Mouse (Mus musculus) embryonic facial prominence, embryonic 12.5 days (tissue): ENCODE data around the gene Tmem238l. TPM values are rescaled to one million over a fixed set of nuclear protein-coding genes. Genes with fewer than 3 reads are reported as not detected.

Source experiments
- ATAC-seq: fragments of 200-750 bp; cut with Nextera tagmentation; 2 replicates; pipeline ENCODE4 v1.8.0; 2017; ENCODE audit not compliant: insufficient number of reproducible peaks, insufficient read depth, low FRiP score, low TSS enrichment
- H3K27ac ChIP-seq: fragments of 300-500 bp; sonication (generic); 2 replicates; pipeline ENCODE4 v1.5.1; 2016; ENCODE audit warnings: mild to moderate bottlenecking
- H3K27me3 ChIP-seq: fragments of 300-500 bp; sonication (generic); 2 replicates; pipeline ENCODE4 v1.6.1; 2016; ENCODE audit warnings: mild to moderate bottlenecking, moderate library complexity
- H3K36me3 ChIP-seq: fragments of 300-500 bp; sonication (generic); 2 replicates; pipeline ENCODE4 v1.6.1; 2016; ENCODE audit warnings: mild to moderate bottlenecking
- H3K4me1 ChIP-seq: fragments of 300-500 bp; sonication (generic); 2 replicates; pipeline ENCODE4 v1.6.1; 2016
- H3K4me2 ChIP-seq: fragments of 300-500 bp; sonication (generic); replicated peaks from 2 replicates; pipeline ENCODE4 v1.6.1; 2016; ENCODE audit warnings: mild to moderate bottlenecking, moderate library complexity
- H3K4me3 ChIP-seq: fragments of 300-500 bp; sonication (generic); 2 replicates; pipeline ENCODE4 v1.5.1; 2016; ENCODE audit warnings: mild to moderate bottlenecking
- H3K9ac ChIP-seq: fragments of 300-500 bp; sonication (generic); 2 replicates; pipeline ENCODE4 v1.6.1; 2016; ENCODE audit warnings: mild to moderate bottlenecking, moderate library complexity
- H3K9me3 ChIP-seq: fragments of 300-500 bp; sonication (generic); 2 replicates; pipeline ENCODE4 v1.6.1; 2016; ENCODE audit warnings: mild to moderate bottlenecking, moderate library complexity
- WGBS: fragments of 180-500 bp; shearing (Covaris S2); methylation state at CpG from one replicate; pipeline ENCODE4 v1.1.7; 2016; 5-methylcytosine and 5-hydroxymethylcytosine counted together
- polyA plus RNA-seq: library from polyadenylated mRNA; unstranded; fragments of >200 nt; fragmentation: Nextera tagmentation; extraction: Ambion mirVana; gene quantifications from 2 replicates; pipeline ENCODE4 v1.2.1, GENCODE M21; 2016

Gene Tmem238l
- polyA plus RNA-seq, 1 experiment from 2014 or later = not detected

GRCm38 (mm10) chr11:67007961-67008360, 51.5 kb downstream of the Tmem238l start:
- H3K27ac ChIP-seq = no peak overlapping the region

GRCm38 (mm10) chr11:67008528-67008927, 52.1 kb downstream of the Tmem238l start:
- Histone ChIP-seq H3K9ac (no peak overlapping the region), H3K9me3 (no peaks in the 10 kb centered on the region), H3K36me3 (no peaks in the 10 kb centered on the region), H3K4me2 (no peak overlapping the region), H3K4me1 (peaks cover 16% of the 10 kb centered on the region), H3K27me3 (no peaks in the 10 kb centered on the region), H3K4me3 (no peak overlapping the region), H3K27ac (no peak overlapping the region)
- no peak for ATAC-seq
- 86% methylated on average over 4 of the region's 4 CpGs for WGBS

More at GRCm38 (mm10) chr11:67007961-67008360, 51.5 kb downstream of the Tmem238l start:
- Histone ChIP-seq H3K9ac (no peak overlapping the region), H3K4me3 (no peak overlapping the region), H3K4me2 (no peak overlapping the region), H3K27me3 (no peaks in the 10 kb centered on the region), H3K4me1 (peaks cover 16% of the 10 kb centered on the region), H3K9me3 (no peaks in the 10 kb centered on the region), H3K36me3 (no peaks in the 10 kb centered on the region)
- no peak for ATAC-seq
- 49% methylated on average over 8 of the region's 8 CpGs for WGBS

GRCm38 (mm10) chr11:67010430-67010829, 54.0 kb downstream of the Tmem238l start:
- Histone ChIP-seq H3K36me3 (no peaks in the 10 kb centered on the region), H3K27me3 (no peaks in the 10 kb centered on the region), H3K4me2 (0 out of 2 replicates have a peak overlapping the region, but pooled peaks have one; percentile 4), H3K9ac (no peak overlapping the region), H3K9me3 (no peaks in the 10 kb centered on the region), H3K4me1 (peaks cover 16% of the 10 kb centered on the region), H3K27ac (0 out of 2 replicates have a peak overlapping the region, but pooled peaks have one; percentile 41), H3K4me3 (no peak overlapping the region)
- 4% methylated on average over 8 of the region's 8 CpGs for WGBS
- no peak for ATAC-seq

GRCm38 (mm10) chr11:67011635-67012034, 55.2 kb downstream of the Tmem238l start:
- Histone ChIP-seq H3K4me3 (no peak overlapping the region), H3K27me3 (no peaks in the 10 kb centered on the region), H3K4me1 (peaks cover 16% of the 10 kb centered on the region), H3K27ac (no peak overlapping the region), H3K9me3 (no peaks in the 10 kb centered on the region), H3K36me3 (no peaks in the 10 kb centered on the region), H3K9ac (no peak overlapping the region), H3K4me2 (no peak overlapping the region)
- no peak for ATAC-seq
- 18% methylated on average over 4 of the region's 4 CpGs for WGBS

Other genes starting within 250 kb of the Tmem238l start
- gene Pirt, start 44.7 kb upstream of the Tmem238l start, polyA plus RNA-seq = 8.2 and 10.5 TPM in 2 replicates
- 1.0 and 1.8 TPM in 2 replicates for gene Tmem220, start 68.5 kb downstream of the Tmem238l start, polyA plus RNA-seq
- gene Adprm, start 96.0 kb downstream of the Tmem238l start, polyA plus RNA-seq = 34.8 and 44.2 TPM in 2 replicates
- 20.7 and 23.5 TPM in 2 replicates for gene Sco1, start 96.0 kb downstream of the Tmem238l start, polyA plus RNA-seq
- 25.2 and 34.6 TPM in 2 replicates for gene Myh3, start 121.7 kb downstream of the Tmem238l start, polyA plus RNA-seq
- gene Myh2, start 214.4 kb downstream of the Tmem238l start, polyA plus RNA-seq = 0.06 TPM in 1 of 2 replicates, not detected in the other
- gene Myh1, start 243.4 kb downstream of the Tmem238l start, polyA plus RNA-seq = 0.41 and 0.49 TPM in 2 replicates